Mouse (Mus musculus): ENCODE measurements around the gene Ndufab1.
"Not testable (repeated sequence)": the region's sequence is repeated elsewhere in the genome, so short reads cannot be mapped to it uniquely, and the experiment has no call there.

Ndufab1 gene

GRCm38 (mm10) chr7:122101747-122102244, at the start of gene Ndufab1:
Ndufab1 (minus strand) TSS chr7:122101886.
- DNase-seq (ENCODE audit: low spot score in 2 of 2): peak; percentile 79 to 87

- DNase-seq (ENCODE audit: low spot score in 2 of 2): no peak
Measured at GRCm38 (mm10) chr7:122140991-122141390, 39.3 kb upstream of the Ndufab1 start.

- DNase-seq (ENCODE audit: low spot score in 2 of 2): peak in 1 of 2 experiments; percentile 29
Measured at GRCm38 (mm10) chr7:122138190-122138589, 36.5 kb upstream of the Ndufab1 start.

- DNase-seq (ENCODE audit: low spot score in 2 of 2): no peak
Measured at GRCm38 (mm10) chr7:122137071-122137470, 35.4 kb upstream of the Ndufab1 start.

DNA sequence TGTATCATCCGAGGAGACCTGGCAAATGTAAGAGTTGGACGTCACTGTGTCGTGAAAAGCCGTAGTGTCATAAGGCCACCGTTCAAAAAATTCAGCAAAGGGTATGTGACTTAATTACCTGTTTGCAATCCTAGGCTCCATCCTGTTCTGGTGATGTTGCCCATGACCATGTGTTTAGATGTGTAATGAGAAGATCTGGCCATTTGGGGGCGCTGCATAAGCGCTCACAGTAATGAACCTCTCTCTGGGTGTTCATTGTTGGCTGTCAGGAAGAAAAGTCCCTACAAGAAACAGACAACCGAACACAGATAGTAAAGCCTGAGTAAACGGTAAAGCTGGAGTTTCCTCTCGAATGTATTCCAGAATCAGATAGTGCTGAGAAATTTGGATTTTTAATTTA, 33.4 kb upstream of the Ndufab1 start:
- no peak for DNase-seq (ENCODE audit: low spot score in 2 of 2)

DNA sequence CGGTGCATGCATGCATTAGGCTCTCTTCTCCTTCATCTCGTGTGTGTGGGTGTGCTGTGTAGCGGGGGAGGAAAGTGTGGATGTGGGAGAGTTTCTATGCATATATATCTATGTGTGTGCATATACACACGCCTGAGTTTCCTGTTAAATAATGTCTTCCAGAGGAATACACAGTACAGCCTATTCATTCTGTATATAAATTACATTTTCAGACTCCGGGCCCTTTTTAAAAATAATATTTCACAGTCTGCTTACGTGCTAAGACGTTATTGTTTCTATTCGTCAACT, 31.6 kb upstream of the Ndufab1 start:
- DNase-seq (ENCODE audit: low spot score in 2 of 2): no peak

DNA sequence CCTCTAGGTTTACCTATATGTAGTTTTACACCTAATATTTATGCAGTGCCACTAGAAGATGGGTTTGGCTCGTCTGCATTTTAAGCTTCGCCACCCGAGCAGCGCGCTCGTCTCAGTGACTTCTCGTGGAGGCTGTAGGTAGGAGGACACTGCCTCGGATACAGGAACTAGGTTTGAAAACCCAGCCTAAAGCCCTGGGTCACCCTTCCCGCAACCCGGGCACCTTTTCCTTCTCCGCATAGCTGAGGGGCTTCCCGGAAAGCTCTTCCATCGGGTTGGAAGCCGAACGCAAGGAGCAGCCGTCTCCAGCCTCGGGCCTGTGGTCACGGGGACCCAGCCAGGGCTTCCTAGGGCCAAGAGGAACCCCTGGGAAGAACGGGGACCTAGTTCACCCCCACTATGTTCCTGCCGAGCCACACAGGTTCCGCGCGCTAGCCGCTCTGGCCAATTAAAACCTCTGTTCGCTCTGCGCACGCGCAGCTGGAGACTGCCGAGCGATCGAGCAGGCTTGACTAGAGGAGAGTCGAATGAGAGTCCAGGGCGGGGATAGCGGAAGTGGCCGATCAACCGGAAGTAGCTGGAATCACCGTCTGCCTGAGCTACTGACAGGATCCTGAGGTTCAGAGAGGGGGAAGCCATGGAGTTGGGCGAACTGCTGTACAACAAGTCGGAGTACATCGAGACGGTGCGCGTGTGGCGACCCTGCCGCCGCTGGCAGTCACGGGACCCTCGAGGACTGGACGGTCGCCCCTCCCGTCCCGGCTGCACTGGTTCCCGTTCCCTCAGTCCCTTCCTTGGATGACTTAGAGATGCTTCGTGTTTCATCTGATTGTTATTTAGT, 31.0 kb upstream of the Ndufab1 start, which contains the start of the genes Palb2 and Dctn5:
Gene Palb2 (minus strand): TSS at position 489 of the 841 bp plus-strand sequence.
Gene Dctn5 (plus strand): TSS at position 545 of the 841 bp plus-strand sequence.
- peak; percentile 97 to 98 for DNase-seq (ENCODE audit: low spot score in 2 of 2)

GRCm38 (mm10) chr7:122131834-122132233, 30.1 kb upstream of the Ndufab1 start:
- DNase-seq (ENCODE audit: low spot score in 2 of 2): no peak

- DNase-seq (ENCODE audit: low spot score in 2 of 2): no peak
Measured at GRCm38 (mm10) chr7:122126946-122127345, 25.3 kb upstream of the Ndufab1 start.

GRCm38 (mm10) chr7:122125636-122126035, 23.9 kb upstream of the Ndufab1 start:
- DNase-seq (ENCODE audit: low spot score in 2 of 2): no peak

GRCm38 (mm10) chr7:122123518-122123917, 21.8 kb upstream of the Ndufab1 start:
- DNase-seq (ENCODE audit: low spot score in 2 of 2): no peak

DNA sequence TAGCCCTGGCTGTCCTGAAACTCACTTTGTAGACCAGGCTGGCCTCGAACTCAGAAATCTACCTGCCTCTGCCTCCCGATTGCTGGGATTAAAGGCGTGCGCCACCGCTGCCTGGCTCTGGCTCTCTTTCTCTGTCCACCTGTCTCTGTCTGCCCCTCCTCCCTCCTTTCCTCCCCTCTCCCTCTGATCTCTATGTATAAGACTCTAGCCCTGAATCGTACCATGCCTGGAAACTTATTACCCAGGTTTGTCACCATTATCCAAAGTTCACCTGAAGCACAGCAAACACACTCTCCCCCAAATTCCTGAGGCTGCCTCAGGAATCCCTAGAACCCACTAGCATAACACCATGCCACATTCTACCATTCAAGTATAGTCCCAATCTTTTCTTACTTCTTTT, 6.5 kb upstream of the Ndufab1 start:
- DNase-seq (ENCODE audit: low spot score in 2 of 2): no peak

GRCm38 (mm10) chr7:122101014-122101746, 506 bp downstream of the Ndufab1 start:
- DNase-seq (ENCODE audit: low spot score in 2 of 2): not testable (repeated sequence)

DNA sequence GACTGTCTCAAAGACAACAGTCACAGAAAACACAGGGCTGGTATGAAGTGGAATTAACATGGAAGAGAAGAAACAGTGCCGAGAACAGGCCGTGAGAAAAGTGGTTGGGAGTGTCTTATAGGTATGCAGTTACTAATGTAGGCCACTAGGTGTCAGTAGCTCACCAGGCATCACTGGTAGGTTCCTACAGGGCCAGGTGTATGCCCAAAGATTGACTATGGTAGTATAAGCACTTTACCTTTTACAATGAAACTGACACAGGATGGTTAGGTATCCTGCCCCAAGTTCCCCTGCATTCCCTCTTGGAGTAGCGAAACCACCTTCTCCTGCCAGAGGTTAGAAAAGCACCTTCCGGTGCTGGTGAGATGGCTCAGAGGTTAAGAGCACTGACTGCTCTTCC, 2.5 kb downstream of the Ndufab1 start:
- DNase-seq (ENCODE audit: low spot score in 2 of 2): peak in 1 of 2 experiments; percentile 23

DNA sequence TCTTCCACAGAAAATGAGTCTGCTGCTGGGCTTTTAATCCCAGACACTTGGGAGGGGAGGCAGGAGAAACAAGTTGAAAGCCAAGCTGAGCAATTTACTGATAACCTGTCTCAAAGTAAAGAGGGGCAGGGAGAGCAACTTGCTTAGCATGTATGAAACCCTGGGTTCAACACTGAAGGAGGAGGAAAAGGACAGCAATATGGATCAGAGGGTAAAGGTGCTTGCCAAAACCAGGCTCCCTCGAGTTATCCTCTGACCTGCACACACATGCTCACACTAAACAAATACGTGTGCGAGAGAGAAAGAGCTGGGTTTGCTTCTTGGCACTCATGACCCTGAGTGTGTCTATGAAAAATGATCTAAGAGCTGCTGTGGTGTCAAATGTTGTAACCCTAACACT, 3.7 kb downstream of the Ndufab1 start:
- no peak for DNase-seq (ENCODE audit: low spot score in 2 of 2)

GRCm38 (mm10) chr7:122094564-122095330, 6.9 kb downstream of the Ndufab1 start:
- no peak for DNase-seq (ENCODE audit: low spot score in 2 of 2)

DNA sequence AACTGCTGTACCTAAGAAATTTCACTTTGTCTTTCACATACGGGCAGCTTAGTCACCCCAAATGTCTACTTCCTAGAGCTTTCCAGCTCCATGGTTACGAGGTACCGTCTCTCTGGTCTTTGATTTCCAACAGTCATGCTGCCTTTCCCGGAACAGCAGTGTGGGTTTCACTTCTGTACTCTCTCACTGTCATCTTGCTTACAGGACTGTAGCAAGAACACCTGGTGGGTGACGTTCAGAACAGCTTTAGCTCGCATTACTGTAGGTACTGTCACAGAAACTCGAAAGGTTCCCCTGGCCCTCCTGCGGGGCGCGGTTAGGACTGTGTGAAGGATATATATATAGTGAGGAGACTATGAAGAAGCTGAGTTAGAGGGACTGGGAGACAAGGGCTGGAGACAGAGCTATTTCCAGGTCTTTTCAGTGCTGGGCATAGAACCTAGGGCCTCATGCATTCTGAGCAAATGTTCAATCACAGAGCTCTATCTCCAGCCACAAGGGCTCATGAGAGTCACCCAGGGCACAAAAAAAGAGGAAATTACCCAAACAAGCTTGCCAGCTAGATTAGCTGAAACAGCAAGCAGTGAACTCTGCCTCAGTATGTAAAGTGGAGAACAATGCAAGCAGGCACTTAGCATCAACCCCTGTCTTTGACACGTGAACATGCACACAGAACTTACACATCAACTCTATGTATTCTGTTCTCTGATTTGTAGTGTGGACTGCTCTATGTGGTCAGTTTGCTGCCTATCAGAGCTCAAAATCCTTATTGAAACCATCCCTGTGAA, 14.3 kb downstream of the Ndufab1 start:
- no peak for DNase-seq (ENCODE audit: low spot score in 2 of 2)

- DNase-seq (ENCODE audit: low spot score in 2 of 2): no peak
Measured at GRCm38 (mm10) chr7:122081071-122081470, 20.6 kb downstream of the Ndufab1 start.

- no peak for DNase-seq (ENCODE audit: low spot score in 2 of 2)
Measured at GRCm38 (mm10) chr7:122079798-122080554, 21.7 kb downstream of the Ndufab1 start.

GRCm38 (mm10) chr7:122074374-122074773, 27.3 kb downstream of the Ndufab1 start:
- DNase-seq (ENCODE audit: low spot score in 2 of 2): no peak
